Mouse (Mus musculus): ENCODE measurements at regions not wholly inside any gene's neighbourhood (a gene's known extent, or its start where the extent isn't known, plus 50 kb on each side); places are given as distances from the start of the nearest gene placed in this dataset.

DNA sequence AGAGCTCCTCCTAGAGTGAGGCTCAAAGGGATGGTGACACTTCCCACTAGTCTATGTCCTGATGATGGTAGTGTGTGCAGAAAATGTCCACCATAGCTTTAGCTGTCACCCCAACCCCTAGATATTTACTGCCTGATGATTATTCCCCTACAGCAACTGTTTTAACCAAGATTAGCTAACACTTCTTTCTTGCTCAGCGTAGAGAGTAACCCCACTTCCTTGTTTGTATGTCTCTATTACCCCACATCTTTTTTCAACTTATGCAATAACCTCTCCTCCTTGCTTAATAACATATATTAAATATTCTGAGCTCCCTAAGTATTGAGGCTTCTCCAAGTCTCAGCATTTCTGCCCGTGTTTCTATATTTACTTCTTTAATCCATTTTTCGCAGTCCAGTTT is 404.2 kb upstream of the Cntn3 start:
- Histone ChIP-seq H3K36me3 (ENCODE audit: control insufficient read depth, insufficient read depth, low read length) (no peaks in the 10 kb centered on the region), H3K4me2 (ENCODE audit: low read depth, low read length) (no peak overlapping the region), H3K4me1 (replicated peaks; ENCODE audit: control insufficient read depth, insufficient read depth, low read length) (no peaks in the 10 kb centered on the region), H3K9ac (ENCODE audit: low read length) (no peak overlapping the region), H3K9me3 (ENCODE audit: control insufficient read depth, low read length) (no peaks in the 10 kb centered on the region), H3K27ac (ENCODE audit: low read length) (no peak overlapping the region), H3K4me3 (ENCODE audit: low read length) (no peak overlapping the region), H3K27me3 (ENCODE audit: control insufficient read depth, insufficient read depth, low read depth, low read length) (no peaks in the 10 kb centered on the region)
- no peak for ATAC-seq (ENCODE audit: low read depth)
- 80% methylated on average over 3 of the region's 3 CpGs for WGBS

DNA sequence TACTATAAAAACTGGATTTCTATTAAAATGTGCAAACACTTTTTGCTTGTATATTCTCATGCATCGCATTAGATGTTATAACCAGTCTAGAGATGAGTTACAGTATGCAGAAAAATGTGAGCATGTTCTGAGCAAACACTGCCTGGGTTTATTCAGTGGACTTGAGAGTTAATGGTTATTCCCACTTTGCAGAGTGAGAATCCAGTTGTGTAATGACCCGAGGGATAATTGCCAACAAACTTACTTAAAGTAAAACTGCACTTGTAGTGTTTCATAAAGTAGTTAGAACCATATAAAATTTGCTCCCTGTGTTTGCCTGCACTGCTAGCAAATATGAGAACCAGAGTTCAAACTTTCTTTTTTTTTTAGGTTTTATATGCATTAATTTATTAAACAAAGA is 450.4 kb upstream of the Cntn3 start:
- Histone ChIP-seq H3K36me3 (ENCODE audit: control insufficient read depth, insufficient read depth, low read length) (no peaks in the 10 kb centered on the region), H3K27ac (ENCODE audit: low read length) (no peak overlapping the region), H3K4me1 (replicated peaks; ENCODE audit: control insufficient read depth, insufficient read depth, low read length) (no peaks in the 10 kb centered on the region), H3K9ac (ENCODE audit: low read length) (no peak overlapping the region), H3K4me2 (ENCODE audit: low read depth, low read length) (no peak overlapping the region), H3K4me3 (ENCODE audit: low read length) (no peak overlapping the region), H3K27me3 (ENCODE audit: control insufficient read depth, insufficient read depth, low read depth, low read length) (no peaks in the 10 kb centered on the region), H3K9me3 (ENCODE audit: control insufficient read depth, low read length) (no peaks in the 10 kb centered on the region)
- ATAC-seq (ENCODE audit: low read depth) = no peak
- 44% methylated on average over 2 of the region's 2 CpGs for WGBS

DNA sequence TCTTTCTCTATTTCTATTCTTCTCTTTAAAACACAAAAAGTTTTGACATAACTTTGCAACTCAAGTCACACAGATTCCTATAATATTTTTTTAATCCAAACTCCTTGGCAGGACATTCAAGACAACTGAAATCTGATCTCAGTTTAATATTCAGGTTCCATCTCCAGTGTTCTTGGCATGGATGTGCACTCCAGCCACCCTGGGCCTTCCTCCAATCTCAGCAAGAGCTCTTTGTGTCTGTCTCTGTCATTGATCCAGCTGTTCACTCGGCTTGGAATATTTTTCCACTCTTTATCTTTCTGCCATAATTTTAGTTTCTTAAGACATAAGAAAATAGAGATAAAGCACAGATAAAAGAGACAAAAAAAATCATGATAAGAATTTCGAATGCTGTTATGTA is 451.1 kb upstream of the Cntn3 start:
- no peaks in the 10 kb centered on the region for H3K4me1 ChIP-seq (replicated peaks; ENCODE audit: control insufficient read depth, insufficient read depth, low read length)
- H3K9me3 ChIP-seq (ENCODE audit: control insufficient read depth, low read length) = no peaks in the 10 kb centered on the region
- H3K9ac ChIP-seq (ENCODE audit: low read length) = no peak overlapping the region
- no peak overlapping the region for H3K4me3 ChIP-seq (ENCODE audit: low read length)
- H3K27ac ChIP-seq (ENCODE audit: low read length) = no peak overlapping the region
- H3K36me3 ChIP-seq (ENCODE audit: control insufficient read depth, insufficient read depth, low read length) = no peaks in the 10 kb centered on the region
- H3K4me2 ChIP-seq (ENCODE audit: low read depth, low read length) = no peak overlapping the region
- WGBS = 50% methylated on average over 2 of the region's 2 CpGs
- no peaks in the 10 kb centered on the region for H3K27me3 ChIP-seq (ENCODE audit: control insufficient read depth, insufficient read depth, low read depth, low read length)
- no peak for ATAC-seq (ENCODE audit: low read depth)

DNA sequence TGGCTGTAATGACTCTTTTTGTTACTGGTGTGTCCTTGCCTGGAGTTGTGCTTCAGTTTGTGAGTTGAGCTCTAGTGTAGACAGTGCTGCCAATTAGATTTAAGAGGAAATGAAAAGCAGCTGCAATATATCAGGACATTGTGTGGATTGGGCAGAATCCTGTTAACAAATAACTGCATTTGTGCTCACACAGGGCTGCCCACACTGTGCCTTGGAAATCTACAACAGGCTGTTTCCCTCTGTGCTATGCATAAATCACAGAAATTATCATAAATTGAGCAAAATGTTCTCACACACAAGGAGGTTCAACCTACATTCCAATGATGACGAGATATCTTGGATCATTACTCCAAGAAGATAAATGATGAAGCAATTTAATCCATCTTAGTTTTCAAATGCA is 455.2 kb upstream of the Cntn3 start:
- no peaks in the 10 kb centered on the region for H3K27me3 ChIP-seq (ENCODE audit: control insufficient read depth, insufficient read depth, low read depth, low read length)
- H3K4me3 ChIP-seq (ENCODE audit: low read length) = no peak overlapping the region
- H3K36me3 ChIP-seq (ENCODE audit: control insufficient read depth, insufficient read depth, low read length) = no peaks in the 10 kb centered on the region
- WGBS = 59% methylated on average over 1 of the region's 1 CpGs
- no peaks in the 10 kb centered on the region for H3K9me3 ChIP-seq (ENCODE audit: control insufficient read depth, low read length)
- H3K4me1 ChIP-seq (replicated peaks; ENCODE audit: control insufficient read depth, insufficient read depth, low read length) = no peaks in the 10 kb centered on the region
- no peak for ATAC-seq (ENCODE audit: low read depth)
- no peak overlapping the region for H3K4me2 ChIP-seq (ENCODE audit: low read depth, low read length)
- no peak overlapping the region for H3K27ac ChIP-seq (ENCODE audit: low read length)
- H3K9ac ChIP-seq (ENCODE audit: low read length) = no peak overlapping the region

DNA sequence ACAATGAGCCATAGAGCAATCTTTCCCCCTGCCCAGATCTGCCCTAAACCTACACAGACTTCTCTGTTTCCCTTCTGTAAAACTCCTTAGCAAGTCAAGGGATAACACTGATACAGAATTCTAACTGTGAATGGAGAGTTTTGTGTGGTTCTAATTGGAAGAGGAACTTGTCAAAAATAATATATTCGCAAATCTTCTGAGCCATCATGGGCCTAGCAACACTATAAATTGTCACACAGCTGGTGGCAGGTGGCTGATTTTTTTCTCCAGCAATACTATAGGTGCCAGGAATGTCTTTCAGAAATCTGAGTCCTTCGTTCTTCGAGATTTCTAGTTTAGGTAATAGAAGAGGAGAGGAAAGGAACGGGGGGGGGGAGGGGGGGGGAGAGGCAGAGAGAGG is 460.5 kb upstream of the Cntn3 start:
- WGBS = 52% methylated on average over 3 of the region's 4 CpGs
- Histone ChIP-seq H3K4me1 (replicated peaks; ENCODE audit: control insufficient read depth, insufficient read depth, low read length) (no peaks in the 10 kb centered on the region), H3K9me3 (ENCODE audit: control insufficient read depth, low read length) (no peaks in the 10 kb centered on the region), H3K9ac (ENCODE audit: low read length) (no peak overlapping the region), H3K27me3 (ENCODE audit: control insufficient read depth, insufficient read depth, low read depth, low read length) (no peaks in the 10 kb centered on the region), H3K36me3 (ENCODE audit: control insufficient read depth, insufficient read depth, low read length) (no peaks in the 10 kb centered on the region), H3K4me3 (ENCODE audit: low read length) (no peak overlapping the region), H3K27ac (ENCODE audit: low read length) (no peak overlapping the region), H3K4me2 (ENCODE audit: low read depth, low read length) (no peak overlapping the region)
- no peak for ATAC-seq (ENCODE audit: low read depth)

DNA sequence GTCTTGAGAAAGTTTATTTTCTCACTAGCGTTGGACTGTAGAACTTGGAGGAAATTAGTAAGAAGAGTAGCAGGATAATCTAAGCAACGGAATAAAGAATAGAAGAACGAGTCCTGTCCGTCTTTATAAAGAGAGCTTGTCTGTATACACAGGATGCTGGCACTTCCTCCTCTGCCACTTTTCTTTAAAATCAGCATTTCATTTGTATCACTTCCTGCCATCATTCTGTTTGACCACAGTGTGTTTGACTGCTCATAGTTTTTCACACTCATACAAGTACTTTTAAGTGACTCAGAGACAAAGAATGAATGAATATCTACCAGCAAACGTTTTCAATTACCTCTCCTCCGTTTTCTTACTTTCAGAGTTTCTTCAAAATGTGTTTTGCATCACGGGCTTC is 461.0 kb upstream of the Cntn3 start:
- 13% methylated on average over 7 of the region's 7 CpGs for WGBS
- Histone ChIP-seq H3K4me2 (ENCODE audit: low read depth, low read length) (no peak overlapping the region), H3K9ac (ENCODE audit: low read length) (no peak overlapping the region), H3K4me3 (ENCODE audit: low read length) (no peak overlapping the region), H3K4me1 (replicated peaks; ENCODE audit: control insufficient read depth, insufficient read depth, low read length) (no peaks in the 10 kb centered on the region), H3K9me3 (ENCODE audit: control insufficient read depth, low read length) (no peaks in the 10 kb centered on the region), H3K36me3 (ENCODE audit: control insufficient read depth, insufficient read depth, low read length) (no peaks in the 10 kb centered on the region), H3K27me3 (ENCODE audit: control insufficient read depth, insufficient read depth, low read depth, low read length) (no peaks in the 10 kb centered on the region), H3K27ac (ENCODE audit: low read length) (no peak overlapping the region)
- ATAC-seq (ENCODE audit: low read depth) = no peak

DNA sequence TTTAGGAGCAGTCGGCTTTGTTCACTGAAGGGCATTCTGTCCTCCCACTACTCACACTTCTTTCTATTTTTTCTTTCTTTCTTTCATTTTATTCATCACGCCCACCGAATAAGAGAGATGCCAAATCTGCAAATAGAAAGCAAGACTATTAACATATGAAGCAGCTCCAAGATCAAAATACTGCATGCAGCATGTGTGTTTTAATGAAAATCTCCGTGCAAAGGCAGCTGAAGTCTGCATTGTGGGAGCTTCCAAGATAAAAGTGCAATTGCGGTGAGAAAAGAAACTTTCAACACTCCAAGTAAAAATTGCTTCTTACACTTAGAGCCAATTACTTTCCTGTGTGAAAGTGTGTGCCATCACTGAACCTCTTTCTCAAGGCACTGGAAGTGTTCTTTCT is 449.8 kb upstream of the Chl1 start:
- WGBS = 76% methylated on average over 5 of the region's 5 CpGs
- Histone ChIP-seq H3K4me1 (replicated peaks; ENCODE audit: control insufficient read depth, insufficient read depth, low read length) (no peaks in the 10 kb centered on the region), H3K36me3 (ENCODE audit: control insufficient read depth, insufficient read depth, low read length) (no peaks in the 10 kb centered on the region), H3K9ac (ENCODE audit: low read length) (no peak overlapping the region), H3K27ac (ENCODE audit: low read length) (no peak overlapping the region), H3K4me2 (ENCODE audit: low read depth, low read length) (no peak overlapping the region), H3K27me3 (ENCODE audit: control insufficient read depth, insufficient read depth, low read depth, low read length) (no peaks in the 10 kb centered on the region), H3K4me3 (ENCODE audit: low read length) (no peak overlapping the region), H3K9me3 (ENCODE audit: control insufficient read depth, low read length) (no peaks in the 10 kb centered on the region)
- ATAC-seq (ENCODE audit: low read depth) = no peak

DNA sequence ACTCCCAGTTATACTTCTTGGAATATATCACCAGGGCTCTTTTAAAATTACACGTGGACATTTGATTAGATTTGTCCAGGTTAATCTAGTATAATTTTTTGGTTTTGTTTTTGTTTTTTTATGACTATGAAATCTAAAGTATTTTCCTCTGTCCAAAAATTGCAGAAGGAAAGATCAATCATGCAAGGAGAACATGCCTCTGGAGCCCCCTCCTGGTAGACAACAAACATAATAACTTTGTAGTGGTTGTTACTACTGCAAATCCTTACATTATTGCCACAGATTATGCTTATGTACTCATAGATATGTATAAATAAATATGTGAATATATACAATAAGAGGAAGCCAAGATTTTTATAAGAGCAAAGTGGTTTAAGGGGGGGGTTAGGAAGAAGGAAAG is 404.2 kb upstream of the Chl1 start:
- 27% methylated on average over 1 of the region's 1 CpGs for WGBS

DNA sequence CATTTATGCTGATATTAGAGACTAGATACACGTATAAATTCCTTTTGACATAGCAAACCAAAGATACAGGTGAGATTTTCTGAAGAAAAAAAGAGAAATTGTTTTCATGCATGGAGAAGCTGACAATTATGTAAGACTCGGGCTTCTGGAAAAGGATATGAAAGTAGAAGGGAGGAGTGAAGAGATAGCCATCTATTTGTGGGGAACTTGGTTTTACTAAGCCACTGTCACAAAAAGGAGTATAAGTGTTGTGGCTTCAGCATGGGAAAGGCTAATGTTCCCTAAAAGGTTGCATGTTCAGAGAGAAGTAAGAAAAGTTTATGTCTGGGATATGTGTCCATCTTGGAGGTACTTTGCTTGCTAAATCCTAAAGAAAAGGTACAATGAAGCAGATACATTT is 390.8 kb upstream of the Chl1 start:
- no peaks in the 10 kb centered on the region for H3K36me3 ChIP-seq (ENCODE audit: control insufficient read depth, insufficient read depth, low read length)
- ATAC-seq (ENCODE audit: low read depth) = no peak
- H3K4me2 ChIP-seq (ENCODE audit: low read depth, low read length) = no peak overlapping the region
- 66% methylated on average over 2 of the region's 2 CpGs for WGBS
- H3K4me3 ChIP-seq (ENCODE audit: low read length) = no peak overlapping the region
- no peaks in the 10 kb centered on the region for H3K4me1 ChIP-seq (replicated peaks; ENCODE audit: control insufficient read depth, insufficient read depth, low read length)
- H3K9me3 ChIP-seq (ENCODE audit: control insufficient read depth, low read length) = no peaks in the 10 kb centered on the region
- no peak overlapping the region for H3K27ac ChIP-seq (ENCODE audit: low read length)
- no peak overlapping the region for H3K9ac ChIP-seq (ENCODE audit: low read length)
- H3K27me3 ChIP-seq (ENCODE audit: control insufficient read depth, insufficient read depth, low read depth, low read length) = no peaks in the 10 kb centered on the region

More for the DNA sequence above, 404.2 kb upstream of the Chl1 start:
- Histone ChIP-seq H3K36me3 (ENCODE audit: control insufficient read depth, insufficient read depth, low read length) (no peaks in the 10 kb centered on the region), H3K4me1 (replicated peaks; ENCODE audit: control insufficient read depth, insufficient read depth, low read length) (no peaks in the 10 kb centered on the region), H3K27me3 (ENCODE audit: control insufficient read depth, insufficient read depth, low read depth, low read length) (no peaks in the 10 kb centered on the region), H3K4me2 (ENCODE audit: low read depth, low read length) (no peak overlapping the region), H3K9me3 (ENCODE audit: control insufficient read depth, low read length) (no peaks in the 10 kb centered on the region), H3K9ac (ENCODE audit: low read length) (no peak overlapping the region), H3K27ac (ENCODE audit: low read length) (no peak overlapping the region), H3K4me3 (ENCODE audit: low read length) (no peak overlapping the region)
- no peak for ATAC-seq (ENCODE audit: low read depth)

DNA sequence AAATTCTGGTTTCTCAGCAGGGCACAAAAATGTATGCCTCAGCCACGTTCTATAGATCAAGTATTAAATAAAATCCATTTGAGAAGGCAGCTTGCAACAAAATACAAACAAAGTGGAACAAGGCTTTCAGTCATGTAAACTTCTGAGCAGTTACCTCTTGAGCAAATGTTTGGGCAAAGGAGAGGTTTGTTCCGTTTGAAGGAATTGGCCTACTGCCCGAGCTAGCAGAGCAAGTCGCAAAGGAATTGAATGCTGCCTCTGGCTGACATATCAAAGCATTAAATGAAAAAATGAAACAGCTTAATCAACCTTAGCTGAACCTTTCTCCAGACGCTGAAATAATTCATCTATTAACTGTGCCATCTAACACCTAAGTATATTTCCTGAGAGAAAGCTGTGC is 369.5 kb upstream of the Chl1 start:
- Histone ChIP-seq H3K27ac (ENCODE audit: low read length) (no peak overlapping the region), H3K9ac (ENCODE audit: low read length) (no peak overlapping the region), H3K4me3 (ENCODE audit: low read length) (no peak overlapping the region), H3K9me3 (ENCODE audit: control insufficient read depth, low read length) (no peaks in the 10 kb centered on the region), H3K36me3 (ENCODE audit: control insufficient read depth, insufficient read depth, low read length) (no peaks in the 10 kb centered on the region), H3K4me2 (ENCODE audit: low read depth, low read length) (no peak overlapping the region), H3K27me3 (ENCODE audit: control insufficient read depth, insufficient read depth, low read depth, low read length) (no peaks in the 10 kb centered on the region), H3K4me1 (replicated peaks; ENCODE audit: control insufficient read depth, insufficient read depth, low read length) (no peaks in the 10 kb centered on the region)
- 51% methylated on average over 5 of the region's 5 CpGs for WGBS
- ATAC-seq (ENCODE audit: low read depth) = no peak
